ENCODE assay signal across 10 mouse cellular contexts in genomic region chr13:54608666-54609065, GRCm38 (mm10). TPM values are rescaled to one million over a fixed set of nuclear protein-coding genes. Genes with fewer than 3 reads are reported as not detected.
A peak's percentile ranks its signal among the peaks of the same experiment; 100 is the strongest.
DNase-seq lines count a peak whose midpoint lies in the region; ATAC-seq lines count a peak whose summit lies in the region.
"Had no signal": no experiment of that assay in that cellular context is flagged by ENCODE, and none has a peak within 500 bp of the region (broad histone marks: within the 10 kb centered on the region; RNA-seq: fewer than 3 reads in every experiment).

No protein-coding gene starts in this region.

- no peak overlapping the region for H3K4me3 ChIP-seq in embryonic facial prominence, embryonic 11.5 days (ENCODE audit: low read depth, low read length)
- H3K4me3 ChIP-seq in heart, embryonic 16.5 days (ENCODE audit: low read length), result no peak overlapping the region
- H3K4me3 ChIP-seq: embryonic facial prominence, embryonic 12.5 days; limb, embryonic 12.5 days had no signal

- no peaks in the 10 kb centered on the region for H3K9me3 ChIP-seq in embryonic facial prominence, embryonic 11.5 days (replicated peaks; ENCODE audit: control insufficient read depth, low read length)
- no peaks in the 10 kb centered on the region for H3K9me3 ChIP-seq in heart, embryonic 16.5 days (replicated peaks; ENCODE audit: control insufficient read depth, low read length)
- H3K9me3 ChIP-seq: embryonic facial prominence, embryonic 12.5 days; limb, embryonic 12.5 days had no signal

- peaks cover 4% of the 10 kb centered on the region; the same call in 1 of the 2 replicates for H3K27me3 ChIP-seq in embryonic facial prominence, embryonic 11.5 days (ENCODE audit: control insufficient read depth, insufficient read depth, low read length)
- H3K27me3 ChIP-seq in heart, embryonic 16.5 days (ENCODE audit: control insufficient read depth, insufficient read depth, low read length), result no peaks in the 10 kb centered on the region

- DNase-seq in adrenal gland, adult 2 months, result peak; percentile 32
- DNase-seq in adrenal gland, adult 8-10 months, result no peak
- DNase-seq in 3134 (ENCODE audit: extremely low read depth, insufficient read length, low spot score), result peak; percentile 65
- no peak for DNase-seq in embryonic facial prominence, embryonic 11.5 days (ENCODE audit: low spot score)
- DNase-seq in lung, postnatal 14 days, result peak; percentile 24
- no peak for DNase-seq in thymus, postnatal 4 days
- DNase-seq in thymus, postnatal 0 days (ENCODE audit: low spot score), result no peak

- H3K4me2 ChIP-seq in embryonic facial prominence, embryonic 11.5 days (ENCODE audit: low read depth, low read length), result no peak overlapping the region
- H3K4me2 ChIP-seq in heart, embryonic 16.5 days (ENCODE audit: low read depth, low read length), result no peak overlapping the region
- H3K4me2 ChIP-seq: embryonic facial prominence, embryonic 12.5 days; limb, embryonic 12.5 days had no signal

- 13% methylated on average over 8 of the region's 8 CpGs for WGBS in embryonic facial prominence, embryonic 11.5 days
- WGBS in heart, embryonic 16.5 days, result 28% methylated on average over 8 of the region's 8 CpGs

- no peaks in the 10 kb centered on the region for H3K36me3 ChIP-seq in embryonic facial prominence, embryonic 11.5 days (replicated peaks; ENCODE audit: control insufficient read depth, insufficient read depth, low read depth, low read length)
- H3K36me3 ChIP-seq in heart, embryonic 16.5 days (ENCODE audit: control insufficient read depth, insufficient read depth), result no peaks in the 10 kb centered on the region
- H3K36me3 ChIP-seq: embryonic facial prominence, embryonic 12.5 days; limb, embryonic 12.5 days had no signal

- no peaks in the 10 kb centered on the region for H3K4me1 ChIP-seq in embryonic facial prominence, embryonic 11.5 days (ENCODE audit: control insufficient read depth, insufficient read depth, low read length)
- H3K4me1 ChIP-seq in heart, embryonic 16.5 days (ENCODE audit: control insufficient read depth, insufficient read depth, low read length), result peaks cover 14% of the 10 kb centered on the region

- no peak for ATAC-seq in embryonic facial prominence, embryonic 11.5 days (replicated peaks; ENCODE audit: insufficient number of reproducible peaks, low FRiP score, low TSS enrichment, low read depth)
- no peak; the same call in 1 of the 2 replicates for ATAC-seq in heart, embryonic 16.5 days (replicated peaks; ENCODE audit: extremely low read depth, insufficient read depth, low FRiP score)

- H3K9ac ChIP-seq in embryonic facial prominence, embryonic 11.5 days (replicated peaks; ENCODE audit: low read length), result peak overlapping the region; percentile 15; the same call in 1 of the 2 replicates
- peak overlapping the region; percentile 50; the same call in 1 of the 2 replicates for H3K9ac ChIP-seq in heart, embryonic 16.5 days (ENCODE audit: low read length)
- H3K9ac ChIP-seq: embryonic facial prominence, embryonic 12.5 days; limb, embryonic 12.5 days had no signal

- H3K27ac ChIP-seq in embryonic facial prominence, embryonic 11.5 days (replicated peaks; ENCODE audit: low read depth, low read length), result no peak overlapping the region
- no peak overlapping the region for H3K27ac ChIP-seq in heart, embryonic 16.5 days (ENCODE audit: low read length)
- H3K27ac ChIP-seq: embryonic facial prominence, embryonic 12.5 days; limb, embryonic 12.5 days had no signal

RNA-seq across cellular contexts. Expression of gene Cltb, which starts 2.5 kb away (rescaled TPM):
- total RNA-seq in adrenal gland, adult 2 months (2021), result 100 to 1,000 TPM in 1 of 2 experiments, 10 to 100 TPM in 1; 73.6 to 190 TPM
- 60.3 and 70.6 TPM in 2 replicates for polyA plus RNA-seq in adrenal gland, adult 2 months (2012; rRNA removed)
- 100 to 1,000 TPM in 2 of 4 experiments, 10 to 100 TPM in 2; 79.4 to 163 (median 115) TPM for total RNA-seq in adrenal gland, adult 8-10 months (2022)
- 19.4 and 20.7 TPM in 2 replicates for polyA plus RNA-seq in embryonic facial prominence, embryonic 11.5 days (2014; fragmentation: Nextera tagmentation; extraction: Ambion mirVana)
- polyA plus RNA-seq in heart, embryonic 16.5 days (2015; fragmentation: Nextera tagmentation; extraction: Ambion mirVana), result 54.8 and 58.9 TPM in 2 replicates
- 56.5 and 57.0 TPM in 2 replicates for polyA plus RNA-seq in thymus, postnatal 0 days (2015; fragmentation: Nextera tagmentation; extraction: Ambion mirVana)

RNA-seq across cellular contexts. Expression of gene Faf2, which starts 12.9 kb away (rescaled TPM):
- 10 to 100 TPM; 79.4 to 82.3 TPM for total RNA-seq in adrenal gland, adult 2 months (2021)
- polyA plus RNA-seq in adrenal gland, adult 2 months (2012; rRNA removed), result 15.7 and 21.0 TPM in 2 replicates
- total RNA-seq in adrenal gland, adult 8-10 months (2022), result 10 to 100 TPM; 77.1 to 94.3 (median 86.7) TPM
- polyA plus RNA-seq in embryonic facial prominence, embryonic 11.5 days (2014; fragmentation: Nextera tagmentation; extraction: Ambion mirVana), result 89.2 and 96.9 TPM in 2 replicates
- 39.8 and 42.7 TPM in 2 replicates for polyA plus RNA-seq in heart, embryonic 16.5 days (2015; fragmentation: Nextera tagmentation; extraction: Ambion mirVana)
- polyA plus RNA-seq in thymus, postnatal 0 days (2015; fragmentation: Nextera tagmentation; extraction: Ambion mirVana), result 52.6 and 52.8 TPM in 2 replicates

RNA-seq across cellular contexts. Expression of gene Higd2a, which starts 18.7 kb away (rescaled TPM):
- 100 to 1,000 TPM; 275 to 281 TPM for total RNA-seq in adrenal gland, adult 2 months (2021)
- polyA plus RNA-seq in adrenal gland, adult 2 months (2012; rRNA removed), result 169 TPM in 2 replicates
- total RNA-seq in adrenal gland, adult 8-10 months (2022), result 100 to 1,000 TPM; 214 to 224 (median 218) TPM
- polyA plus RNA-seq in embryonic facial prominence, embryonic 11.5 days (2014; fragmentation: Nextera tagmentation; extraction: Ambion mirVana), result 154 and 168 TPM in 2 replicates
- polyA plus RNA-seq in heart, embryonic 16.5 days (2015; fragmentation: Nextera tagmentation; extraction: Ambion mirVana), result 272 and 295 TPM in 2 replicates
- polyA plus RNA-seq in thymus, postnatal 0 days (2015; fragmentation: Nextera tagmentation; extraction: Ambion mirVana), result 250 and 258 TPM in 2 replicates

RNA-seq across cellular contexts. Expression of gene Nop16, which starts 18.8 kb away (rescaled TPM):
- 10 to 100 TPM; 57.9 to 59.3 TPM for total RNA-seq in adrenal gland, adult 2 months (2021)
- polyA plus RNA-seq in adrenal gland, adult 2 months (2012; rRNA removed), result 3.2 and 3.3 TPM in 2 replicates
- total RNA-seq in adrenal gland, adult 8-10 months (2022), result 10 to 100 TPM; 45.5 to 56.7 (median 51.8) TPM
- polyA plus RNA-seq in embryonic facial prominence, embryonic 11.5 days (2014; fragmentation: Nextera tagmentation; extraction: Ambion mirVana), result 72.5 and 75.1 TPM in 2 replicates
- 55.0 and 56.7 TPM in 2 replicates for polyA plus RNA-seq in heart, embryonic 16.5 days (2015; fragmentation: Nextera tagmentation; extraction: Ambion mirVana)
- 64.8 and 72.4 TPM in 2 replicates for polyA plus RNA-seq in thymus, postnatal 0 days (2015; fragmentation: Nextera tagmentation; extraction: Ambion mirVana)

RNA-seq across cellular contexts. Expression of gene Arl10, which starts 33.9 kb away (rescaled TPM):
- 10 to 100 TPM; 35.4 to 61.7 TPM for total RNA-seq in adrenal gland, adult 2 months (2021)
- polyA plus RNA-seq in adrenal gland, adult 2 months (2012; rRNA removed), result 62.5 and 69.5 TPM in 2 replicates
- total RNA-seq in adrenal gland, adult 8-10 months (2022), result 10 to 100 TPM; 55.4 to 77.4 (median 62.0) TPM
- 24.9 and 26.0 TPM in 2 replicates for polyA plus RNA-seq in embryonic facial prominence, embryonic 11.5 days (2014; fragmentation: Nextera tagmentation; extraction: Ambion mirVana)
- 15.9 and 19.4 TPM in 2 replicates for polyA plus RNA-seq in heart, embryonic 16.5 days (2015; fragmentation: Nextera tagmentation; extraction: Ambion mirVana)
- polyA plus RNA-seq in thymus, postnatal 0 days (2015; fragmentation: Nextera tagmentation; extraction: Ambion mirVana), result 7.0 and 8.3 TPM in 2 replicates

Comparison
In these comparisons a context has a peak if more than half of its experiments do, and no peak if none do; other contexts are left out.
1. DNase-seq: peak in adrenal gland, adult 2 months (single experiment), 3134 (single experiment) and lung, postnatal 14 days (single experiment); none in adrenal gland, adult 8-10 months (single experiment), embryonic facial prominence, embryonic 11.5 days (single experiment), thymus, postnatal 4 days (single experiment) and thymus, postnatal 0 days (single experiment).